Mouse (Mus musculus): ENCODE results near the gene Ehhadh. TPM values are rescaled to one million over a fixed set of nuclear protein-coding genes. Genes with fewer than 3 reads are reported as not detected.

The Ehhadh gene
- polyA plus RNA-seq, 1 experiment from 2014 or later = 1.9 TPM

GRCm38 (mm10) chr16:21769667-21770066, 17.9 kb downstream of the Ehhadh start:
- no peak overlapping the region for H3K4me2 ChIP-seq
- no peak overlapping the region for H3K9ac ChIP-seq
- H3K27ac ChIP-seq = no peak overlapping the region
- H3K27me3 ChIP-seq (replicated peaks) = no peaks in the 10 kb centered on the region
- H3K36me3 ChIP-seq (replicated peaks) = no peaks in the 10 kb centered on the region
- 75% methylated on average over 5 of the region's 5 CpGs for WGBS
- no peaks in the 10 kb centered on the region for H3K9me3 ChIP-seq
- H3K4me1 ChIP-seq = no peaks in the 10 kb centered on the region
- no peak for ATAC-seq (replicated peaks)
- H3K4me3 ChIP-seq = no peak overlapping the region

GRCm38 (mm10) chr16:21768255-21768654, 19.4 kb downstream of the Ehhadh start:
- 72% methylated on average over 3 of the region's 3 CpGs for WGBS
- Histone ChIP-seq H3K27me3 (replicated peaks) (no peaks in the 10 kb centered on the region), H3K4me1 (no peaks in the 10 kb centered on the region), H3K9ac (no peak overlapping the region), H3K9me3 (no peaks in the 10 kb centered on the region), H3K36me3 (replicated peaks) (no peaks in the 10 kb centered on the region), H3K4me2 (no peak overlapping the region), H3K27ac (no peak overlapping the region), H3K4me3 (no peak overlapping the region)
- ATAC-seq (replicated peaks) = no peak

GRCm38 (mm10) chr16:21758447-21758846, 29.2 kb downstream of the Ehhadh start:
- Histone ChIP-seq H3K9me3 (no peaks in the 10 kb centered on the region), H3K36me3 (replicated peaks) (no peaks in the 10 kb centered on the region; the same call in 1 of the 2 replicates), H3K27ac (no peak overlapping the region), H3K4me3 (no peak overlapping the region), H3K27me3 (replicated peaks) (no peaks in the 10 kb centered on the region), H3K9ac (no peak overlapping the region), H3K4me1 (no peaks in the 10 kb centered on the region), H3K4me2 (no peak overlapping the region)
- 88% methylated on average over 1 of the region's 1 CpGs for WGBS
- ATAC-seq (replicated peaks) = no peak

GRCm38 (mm10) chr16:21743401-21743800, 44.2 kb downstream of the Ehhadh start:
- no peak for ATAC-seq (replicated peaks)
- no peak overlapping the region for H3K9ac ChIP-seq
- 87% methylated on average over 6 of the region's 6 CpGs for WGBS

GRCm38 (mm10) chr16:21742898-21743297, 44.7 kb downstream of the Ehhadh start:
- no peak overlapping the region for H3K4me3 ChIP-seq
- no peak for ATAC-seq (replicated peaks)
- no peaks in the 10 kb centered on the region for H3K9me3 ChIP-seq
- no peaks in the 10 kb centered on the region for H3K36me3 ChIP-seq (replicated peaks)
- WGBS = 85% methylated on average over 5 of the region's 5 CpGs
- no peak overlapping the region for H3K9ac ChIP-seq
- H3K27me3 ChIP-seq (replicated peaks) = no peaks in the 10 kb centered on the region
- no peaks in the 10 kb centered on the region for H3K4me1 ChIP-seq
- no peak overlapping the region for H3K4me2 ChIP-seq
- H3K27ac ChIP-seq = no peak overlapping the region

More at GRCm38 (mm10) chr16:21743401-21743800, 44.2 kb downstream of the Ehhadh start:
- Histone ChIP-seq H3K4me1 (no peaks in the 10 kb centered on the region), H3K9me3 (no peaks in the 10 kb centered on the region), H3K27ac (no peak overlapping the region), H3K36me3 (replicated peaks) (no peaks in the 10 kb centered on the region), H3K4me3 (no peak overlapping the region), H3K27me3 (replicated peaks) (no peaks in the 10 kb centered on the region), H3K4me2 (no peak overlapping the region)

- Histone ChIP-seq H3K27ac (no peak overlapping the region), H3K27me3 (replicated peaks) (no peaks in the 10 kb centered on the region), H3K4me1 (no peaks in the 10 kb centered on the region), H3K9ac (no peak overlapping the region), H3K4me2 (no peak overlapping the region), H3K9me3 (no peaks in the 10 kb centered on the region), H3K4me3 (no peak overlapping the region), H3K36me3 (replicated peaks) (no peaks in the 10 kb centered on the region)
- 78% methylated on average over 5 of the region's 5 CpGs for WGBS
- no peak for ATAC-seq (replicated peaks)
Observed at GRCm38 (mm10) chr16:21742191-21742870, 45.3 kb downstream of the Ehhadh start.

GRCm38 (mm10) chr16:21741542-21741941, 46.1 kb downstream of the Ehhadh start:
- Histone ChIP-seq H3K36me3 (replicated peaks) (no peaks in the 10 kb centered on the region), H3K4me2 (no peak overlapping the region), H3K9me3 (no peaks in the 10 kb centered on the region), H3K4me3 (no peak overlapping the region), H3K4me1 (no peaks in the 10 kb centered on the region), H3K27me3 (replicated peaks) (no peaks in the 10 kb centered on the region), H3K9ac (no peak overlapping the region), H3K27ac (no peak overlapping the region)
- 80% methylated on average over 3 of the region's 3 CpGs for WGBS
- no peak for ATAC-seq (replicated peaks)

GRCm38 (mm10) chr16:21735638-21736037, 52.0 kb downstream of the Ehhadh start:
- 100% methylated on average over 1 of the region's 1 CpGs for WGBS
- Histone ChIP-seq H3K27ac (no peak overlapping the region), H3K4me1 (no peaks in the 10 kb centered on the region), H3K9ac (no peak overlapping the region), H3K36me3 (replicated peaks) (no peaks in the 10 kb centered on the region), H3K9me3 (no peaks in the 10 kb centered on the region), H3K4me3 (no peak overlapping the region), H3K27me3 (replicated peaks) (no peaks in the 10 kb centered on the region), H3K4me2 (no peak overlapping the region)
- no peak for ATAC-seq (replicated peaks)

- Histone ChIP-seq H3K27me3 (replicated peaks) (no peaks in the 10 kb centered on the region), H3K4me2 (peak overlapping the region; percentile 42), H3K9me3 (no peaks in the 10 kb centered on the region), H3K9ac (0 out of 2 replicates have a peak overlapping the region, but pooled peaks have one; percentile 9), H3K36me3 (replicated peaks) (no peaks in the 10 kb centered on the region), H3K4me1 (no peaks in the 10 kb centered on the region), H3K27ac (no peak overlapping the region), H3K4me3 (peak overlapping the region; percentile 28)
- WGBS = 16% methylated on average over 10 of the region's 10 CpGs
- peak; percentile 72 for ATAC-seq (replicated peaks)
Observed at GRCm38 (mm10) chr16:21727897-21728364, 59.7 kb downstream of the Ehhadh start.

GRCm38 (mm10) chr16:21727421-21727820, 60.2 kb downstream of the Ehhadh start:
- Histone ChIP-seq H3K27ac (no peak overlapping the region), H3K4me2 (no peak overlapping the region), H3K4me1 (no peaks in the 10 kb centered on the region), H3K9me3 (no peaks in the 10 kb centered on the region), H3K27me3 (replicated peaks) (no peaks in the 10 kb centered on the region), H3K4me3 (no peak overlapping the region), H3K36me3 (replicated peaks) (no peaks in the 10 kb centered on the region), H3K9ac (peak overlapping the region; percentile 3; the same call in 1 of the 2 replicates)
- 96% methylated on average over 3 of the region's 3 CpGs for WGBS
- no peak for ATAC-seq (replicated peaks)

- Histone ChIP-seq H3K27me3 (replicated peaks) (no peaks in the 10 kb centered on the region), H3K9ac (no peak overlapping the region), H3K36me3 (replicated peaks) (no peaks in the 10 kb centered on the region), H3K27ac (no peak overlapping the region), H3K4me1 (no peaks in the 10 kb centered on the region), H3K4me2 (no peak overlapping the region), H3K9me3 (no peaks in the 10 kb centered on the region), H3K4me3 (no peak overlapping the region)
- ATAC-seq (replicated peaks) = no peak
- 97% methylated on average over 1 of the region's 1 CpGs for WGBS
Observed at GRCm38 (mm10) chr16:21724261-21724660, 63.3 kb downstream of the Ehhadh start.

GRCm38 (mm10) chr16:21719770-21720169, 67.8 kb downstream of the Ehhadh start:
- Histone ChIP-seq H3K9ac (no peak overlapping the region), H3K36me3 (replicated peaks) (no peaks in the 10 kb centered on the region), H3K4me3 (no peak overlapping the region), H3K4me2 (no peak overlapping the region), H3K27me3 (replicated peaks) (no peaks in the 10 kb centered on the region), H3K4me1 (no peaks in the 10 kb centered on the region), H3K27ac (no peak overlapping the region), H3K9me3 (no peaks in the 10 kb centered on the region)
- 92% methylated on average over 7 of the region's 7 CpGs for WGBS
- no peak for ATAC-seq (replicated peaks)

GRCm38 (mm10) chr16:21714516-21714915, 73.1 kb downstream of the Ehhadh start:
- no peak for ATAC-seq (replicated peaks)
- no peak overlapping the region for H3K9ac ChIP-seq
- WGBS = 90% methylated on average over 10 of the region's 10 CpGs

More at GRCm38 (mm10) chr16:21714516-21714915, 73.1 kb downstream of the Ehhadh start:
- Histone ChIP-seq H3K27ac (no peak overlapping the region), H3K27me3 (replicated peaks) (no peaks in the 10 kb centered on the region), H3K4me1 (no peaks in the 10 kb centered on the region), H3K4me2 (no peak overlapping the region), H3K36me3 (replicated peaks) (no peaks in the 10 kb centered on the region), H3K4me3 (no peak overlapping the region), H3K9me3 (no peaks in the 10 kb centered on the region)
